Mouse (Mus musculus): ENCODE measurements around the gene Apoa2. TPM values are rescaled to one million over a fixed set of nuclear protein-coding genes. Genes with fewer than 3 reads are reported as not detected.
A peak's percentile ranks its signal among the peaks of the same experiment; 100 is the strongest.

Gene Apoa2
- polyA plus RNA-seq, 1 experiment from 2014 or later: 84.7 TPM

DNA sequence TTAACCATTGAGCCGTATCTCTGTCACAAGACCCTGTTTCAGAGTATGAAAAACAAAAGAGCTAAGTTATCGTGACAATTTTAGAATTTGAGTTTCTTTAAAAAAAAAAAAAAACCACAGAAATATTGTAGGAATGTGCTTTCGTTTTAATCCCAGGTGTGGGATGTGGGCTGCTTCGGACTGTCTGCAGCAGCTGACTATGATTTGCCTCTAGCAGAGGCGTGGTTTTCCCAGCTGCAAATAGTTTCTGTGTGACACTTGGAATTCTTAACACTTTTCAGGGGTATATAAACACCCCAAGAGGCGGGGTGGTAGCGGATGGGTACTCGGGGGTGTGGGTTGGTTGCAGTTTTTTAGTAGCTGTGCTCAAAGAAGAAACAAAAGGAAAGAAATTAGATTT lies 20.5 kb downstream of the Apoa2 start:
- H3K4me3 ChIP-seq (replicated peaks): no peak overlapping the region
- no peak overlapping the region for H3K9ac ChIP-seq
- H3K27ac ChIP-seq: no peak overlapping the region
- H3K9me3 ChIP-seq: no peaks in the 10 kb centered on the region
- peaks cover 25% of the 10 kb centered on the region for H3K4me1 ChIP-seq (replicated peaks)
- no peak for ATAC-seq
- no peak overlapping the region for H3K4me2 ChIP-seq (replicated peaks)
- H3K27me3 ChIP-seq (replicated peaks): no peaks in the 10 kb centered on the region
- H3K36me3 ChIP-seq: peaks cover 17% of the 10 kb centered on the region; the same call in 1 of the 2 replicates
- 85% methylated on average over 8 of the region's 8 CpGs for WGBS

DNA sequence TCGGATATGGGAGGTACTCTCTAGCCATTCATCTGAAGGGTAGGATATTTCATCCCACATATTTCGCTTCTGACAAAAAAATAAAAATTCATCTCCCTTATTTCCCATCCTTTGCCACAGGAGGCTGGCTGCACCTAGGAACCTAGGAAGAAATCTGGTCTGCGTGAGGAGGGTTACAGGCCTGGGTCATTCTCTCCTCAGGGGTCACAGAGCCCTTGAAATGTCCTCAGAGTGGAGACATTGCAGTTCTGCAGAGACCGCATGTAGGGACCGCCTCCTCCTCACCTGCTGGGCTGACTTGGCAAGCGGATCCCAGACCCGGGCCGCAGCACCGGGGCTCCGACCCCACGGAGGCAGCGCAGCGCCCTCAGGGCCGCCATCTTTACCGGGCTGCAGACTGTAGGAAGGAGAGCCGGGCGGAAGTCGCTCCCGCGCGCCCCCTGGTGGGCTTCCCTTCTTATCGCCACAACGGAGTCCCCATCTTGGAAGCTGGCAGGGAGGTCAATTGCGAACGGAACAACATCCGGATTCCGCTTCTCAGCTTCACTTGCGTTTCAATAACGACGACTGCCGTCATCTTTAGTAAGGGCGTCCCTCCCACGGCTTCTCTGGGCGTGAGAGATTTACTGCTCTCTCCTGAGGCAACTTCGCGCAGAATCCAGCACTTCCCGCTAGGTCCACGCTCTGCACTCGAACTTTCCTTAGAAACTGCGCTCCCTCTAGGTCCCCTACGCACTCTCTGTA lies 22.0 kb downstream of the Apoa2 start:
- peak overlapping the region; percentile 71 for H3K4me2 ChIP-seq (replicated peaks)
- 0 out of 2 replicates have a peak, but pooled peaks cover 4% of the 10 kb centered on the region for H3K27me3 ChIP-seq (replicated peaks)
- peaks cover 10% of the 10 kb centered on the region; the same call in 1 of the 2 replicates for H3K36me3 ChIP-seq
- H3K4me1 ChIP-seq (replicated peaks): peaks cover 40% of the 10 kb centered on the region
- peak overlapping the region; percentile 80 for H3K9ac ChIP-seq
- no peaks in the 10 kb centered on the region for H3K9me3 ChIP-seq
- H3K27ac ChIP-seq: peak overlapping the region; percentile 86
- under 1% methylated on average over 41 of the region's 41 CpGs for WGBS
- H3K4me3 ChIP-seq (replicated peaks): peak overlapping the region; percentile 65
- peak; percentile 94 for ATAC-seq

DNA sequence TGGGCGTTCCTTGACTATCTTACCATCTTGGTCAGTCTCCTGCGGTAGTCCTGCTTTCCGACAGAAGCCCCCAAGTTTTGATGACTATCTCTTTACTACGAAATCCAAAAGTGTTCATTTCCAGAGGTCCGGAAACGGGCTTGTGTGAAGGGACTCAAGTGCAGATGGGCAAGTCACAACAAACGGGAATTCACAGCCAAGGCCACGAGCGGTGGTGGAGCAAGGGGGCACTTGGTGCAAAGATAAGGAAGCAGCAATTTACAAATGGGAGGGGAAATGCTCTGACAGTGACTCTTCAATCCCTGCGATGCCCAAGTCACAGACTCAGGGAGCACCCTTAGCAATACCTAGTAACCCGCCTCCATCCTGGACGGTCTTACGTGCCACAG lies 22.6 kb downstream of the Apoa2 start:
- ATAC-seq: peak; percentile 22
- Histone ChIP-seq H3K4me3 (replicated peaks) (peak overlapping the region; percentile 65), H3K27ac (peak overlapping the region; percentile 86), H3K27me3 (replicated peaks) (0 out of 2 replicates have a peak, but pooled peaks cover 4% of the 10 kb centered on the region), H3K4me2 (replicated peaks) (peak overlapping the region; percentile 64), H3K9ac (peak overlapping the region; percentile 24), H3K36me3 (peaks cover 10% of the 10 kb centered on the region; the same call in 1 of the 2 replicates), H3K4me1 (replicated peaks) (peaks cover 45% of the 10 kb centered on the region), H3K9me3 (no peaks in the 10 kb centered on the region)
- WGBS: 9% methylated on average over 13 of the region's 13 CpGs

DNA sequence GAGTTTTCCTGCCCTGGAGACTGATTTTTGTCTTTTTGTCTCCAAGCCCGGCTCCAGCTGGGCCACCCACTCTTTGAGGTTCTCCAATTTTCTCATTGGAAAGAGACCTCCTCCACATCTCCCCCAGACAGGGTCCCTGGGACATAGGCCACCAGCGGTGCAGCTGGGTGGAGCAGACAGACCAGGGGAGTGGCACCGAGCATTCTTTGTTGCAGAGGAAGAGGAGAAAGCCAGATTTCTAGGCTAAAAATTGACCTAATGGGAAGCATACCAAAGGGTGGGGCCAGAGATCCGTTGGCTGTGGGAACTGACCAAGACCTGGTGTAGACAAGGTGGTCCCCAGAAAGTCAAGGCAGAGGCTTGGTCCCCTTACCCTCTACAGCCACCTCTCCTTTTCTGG lies 23.1 kb downstream of the Apoa2 start:
- 21% methylated on average over 4 of the region's 4 CpGs for WGBS
- Histone ChIP-seq H3K4me2 (replicated peaks) (peak overlapping the region; percentile 64), H3K9me3 (no peaks in the 10 kb centered on the region), H3K9ac (peak overlapping the region; percentile 15; the same call in 1 of the 2 replicates), H3K36me3 (0 out of 2 replicates have a peak, but pooled peaks cover 6% of the 10 kb centered on the region), H3K27ac (peak overlapping the region; percentile 86), H3K4me3 (replicated peaks) (peak overlapping the region; percentile 65; the same call in 1 of the 2 replicates), H3K4me1 (replicated peaks) (peaks cover 49% of the 10 kb centered on the region), H3K27me3 (replicated peaks) (0 out of 2 replicates have a peak, but pooled peaks cover 4% of the 10 kb centered on the region)
- no peak for ATAC-seq

DNA sequence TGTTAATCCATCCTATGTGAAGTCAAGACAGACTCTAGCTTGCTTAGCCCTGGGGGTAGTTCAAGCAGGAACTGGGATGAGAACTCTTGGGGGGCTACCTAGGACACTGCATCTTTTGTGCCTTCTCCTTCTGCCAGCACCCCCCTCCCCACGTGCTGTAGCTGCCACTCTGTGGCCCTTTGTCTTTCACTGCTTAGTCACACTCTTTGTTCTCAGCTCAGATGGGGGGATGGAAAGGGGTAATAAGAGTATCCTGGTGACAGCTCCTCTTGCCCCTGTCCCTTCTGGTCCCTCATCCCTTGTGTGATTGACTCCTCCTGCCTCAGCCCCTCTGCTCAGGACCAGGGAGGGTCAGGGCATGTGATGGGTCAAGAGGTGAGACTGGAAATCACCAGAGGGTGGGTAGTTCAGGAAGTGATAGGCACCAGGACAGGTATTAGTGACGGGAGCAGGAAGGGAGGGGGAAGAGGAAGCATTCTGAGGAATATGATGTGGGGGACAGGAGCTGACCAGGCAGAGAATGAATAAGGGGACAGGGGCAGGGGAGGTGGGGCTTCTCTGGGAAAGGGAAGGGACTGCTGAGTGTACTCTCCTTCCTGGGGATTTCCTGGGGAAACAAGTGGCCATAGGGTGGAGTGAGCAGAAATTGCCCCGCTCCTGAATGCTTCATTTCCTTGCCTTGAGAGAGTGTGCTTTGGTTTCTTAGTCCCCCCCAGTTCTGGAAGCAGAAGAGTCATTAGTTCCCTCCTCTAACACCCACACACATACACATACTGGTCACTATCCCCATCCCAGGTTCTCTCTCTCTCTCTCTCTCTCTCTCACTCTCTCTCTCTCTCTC lies 23.8 kb downstream of the Apoa2 start:
- no peak for ATAC-seq
- H3K9ac ChIP-seq: no peak overlapping the region
- no peak overlapping the region for H3K4me3 ChIP-seq (replicated peaks)
- WGBS: 52% methylated on average over 3 of the region's 3 CpGs
- H3K9me3 ChIP-seq: no peaks in the 10 kb centered on the region
- H3K4me1 ChIP-seq (replicated peaks): peaks cover 50% of the 10 kb centered on the region
- H3K27me3 ChIP-seq (replicated peaks): 0 out of 2 replicates have a peak, but pooled peaks cover 4% of the 10 kb centered on the region
- 0 out of 2 replicates have a peak, but pooled peaks cover 2% of the 10 kb centered on the region for H3K36me3 ChIP-seq
- peak overlapping the region; percentile 86 for H3K27ac ChIP-seq
- no peak overlapping the region; the same call in none of the 2 replicates for H3K4me2 ChIP-seq (replicated peaks)

DNA sequence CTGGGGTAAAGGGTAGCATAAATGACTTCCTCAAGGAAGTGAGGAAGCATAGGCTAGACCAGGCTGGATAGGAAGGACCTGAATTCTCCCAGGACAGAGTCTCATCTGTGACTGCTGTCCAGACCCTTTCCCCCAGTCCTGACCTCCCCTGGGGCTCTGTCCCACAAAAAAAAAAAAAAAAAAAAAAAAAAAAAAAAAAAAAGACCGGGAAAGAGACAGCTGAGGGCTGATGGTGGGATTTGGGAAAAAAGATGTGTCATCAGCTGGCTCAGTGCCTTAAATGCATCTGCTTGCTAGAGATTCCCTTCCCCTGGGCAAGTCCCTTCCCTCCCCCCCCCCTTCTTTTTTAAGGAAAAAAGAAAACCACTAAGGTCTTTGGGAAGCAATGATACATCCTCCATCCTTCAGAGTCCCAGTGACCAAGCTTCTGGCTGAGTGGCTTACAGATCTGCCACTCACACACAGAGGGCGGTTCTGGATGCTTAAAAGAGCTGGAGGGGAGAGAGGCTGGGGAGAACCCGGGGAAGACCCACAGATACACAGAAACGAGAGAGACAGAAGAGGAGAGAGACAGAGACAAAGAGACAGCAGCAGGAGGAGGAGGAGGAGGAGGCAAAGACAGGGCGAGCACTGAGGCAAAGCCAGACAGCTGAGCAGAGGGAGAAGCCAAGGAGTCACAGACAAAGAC lies 25.2 kb downstream of the Apoa2 start, which contains the start of gene Adamts4:
TSS of gene Adamts4 (plus strand) at position 509 of the 688 bp plus-strand sequence.
- H3K4me2 ChIP-seq (replicated peaks): peak within 1 kb of the TSS; percentile 64
- ATAC-seq: no peak
- peak within 1 kb of the TSS; percentile 39 for H3K9ac ChIP-seq
- H3K4me1 ChIP-seq (replicated peaks): peaks cover 50% of the 10 kb centered on the region
- H3K27ac ChIP-seq: peak within 1 kb of the TSS; percentile 83
- 0 out of 2 replicates have a peak, but pooled peaks cover 3% of the 10 kb centered on the region for H3K36me3 ChIP-seq
- 0 out of 2 replicates have a peak, but pooled peaks cover 4% of the 10 kb centered on the region for H3K27me3 ChIP-seq (replicated peaks)
- 18% methylated on average over 5 of the region's 5 CpGs for WGBS
- H3K9me3 ChIP-seq: no peaks in the 10 kb centered on the region
- peak within 1 kb of the TSS; percentile 35 for H3K4me3 ChIP-seq (replicated peaks)

DNA sequence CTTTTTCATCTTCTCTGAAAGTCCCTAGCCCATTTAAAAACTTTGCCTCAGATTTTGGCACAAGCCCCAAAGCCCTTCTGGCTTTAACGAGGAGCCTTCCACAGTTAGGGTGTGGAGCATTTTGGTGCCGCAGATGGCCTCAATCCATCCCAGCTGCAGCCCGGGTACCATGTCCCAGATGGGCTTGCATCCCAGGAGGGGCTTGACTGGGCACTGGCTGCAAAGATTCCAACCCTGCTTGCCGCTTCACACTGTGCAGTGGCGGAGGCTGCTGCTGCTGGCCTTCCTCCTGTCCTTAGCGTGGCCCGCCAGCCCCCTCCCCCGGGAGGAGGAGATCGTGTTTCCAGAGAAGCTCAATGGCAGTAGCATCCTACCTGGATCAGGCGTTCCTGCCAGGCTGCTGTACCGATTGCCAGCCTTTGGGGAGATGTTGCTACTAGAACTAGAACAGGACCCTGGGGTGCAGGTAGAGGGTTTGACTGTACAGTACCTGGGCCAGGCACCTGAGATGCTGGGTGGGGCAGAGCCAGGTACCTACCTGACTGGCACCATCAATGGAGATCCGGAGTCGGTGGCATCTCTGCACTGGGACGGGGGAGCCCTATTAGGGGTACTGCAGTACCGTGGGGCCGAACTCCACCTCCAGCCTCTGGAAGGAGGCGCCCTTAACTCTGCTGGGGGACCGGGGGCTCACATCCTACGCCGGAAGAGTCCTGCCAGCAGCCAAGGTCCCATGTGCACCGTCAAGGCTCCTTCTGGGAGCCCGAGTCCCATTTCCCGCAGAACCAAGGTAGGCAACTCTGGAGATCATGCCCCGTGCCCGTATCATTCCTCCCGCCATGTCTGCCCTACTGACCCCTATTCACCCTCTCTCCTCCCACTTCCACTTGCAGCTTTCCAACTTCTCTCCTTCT lies 26.1 kb downstream of the Apoa2 start, which contains the start of gene Ndufs2:
TSS of gene Ndufs2 (minus strand) at position 709 of the 914 bp plus-strand sequence.
- 32% methylated on average over 26 of the region's 26 CpGs for WGBS
- H3K4me1 ChIP-seq (replicated peaks): peaks cover 46% of the 10 kb centered on the region
- no peak for ATAC-seq
- 0 out of 2 replicates have a peak, but pooled peaks cover 4% of the 10 kb centered on the region for H3K27me3 ChIP-seq (replicated peaks)
- H3K4me3 ChIP-seq (replicated peaks): peak within 1 kb of the TSS; percentile 35
- H3K4me2 ChIP-seq (replicated peaks): peak within 1 kb of the TSS; percentile 64
- peak within 1 kb of the TSS; percentile 83 for H3K27ac ChIP-seq
- H3K9me3 ChIP-seq: no peaks in the 10 kb centered on the region
- H3K36me3 ChIP-seq: 0 out of 2 replicates have a peak, but pooled peaks cover 3% of the 10 kb centered on the region
- H3K9ac ChIP-seq: peak within 1 kb of the TSS; percentile 39

DNA sequence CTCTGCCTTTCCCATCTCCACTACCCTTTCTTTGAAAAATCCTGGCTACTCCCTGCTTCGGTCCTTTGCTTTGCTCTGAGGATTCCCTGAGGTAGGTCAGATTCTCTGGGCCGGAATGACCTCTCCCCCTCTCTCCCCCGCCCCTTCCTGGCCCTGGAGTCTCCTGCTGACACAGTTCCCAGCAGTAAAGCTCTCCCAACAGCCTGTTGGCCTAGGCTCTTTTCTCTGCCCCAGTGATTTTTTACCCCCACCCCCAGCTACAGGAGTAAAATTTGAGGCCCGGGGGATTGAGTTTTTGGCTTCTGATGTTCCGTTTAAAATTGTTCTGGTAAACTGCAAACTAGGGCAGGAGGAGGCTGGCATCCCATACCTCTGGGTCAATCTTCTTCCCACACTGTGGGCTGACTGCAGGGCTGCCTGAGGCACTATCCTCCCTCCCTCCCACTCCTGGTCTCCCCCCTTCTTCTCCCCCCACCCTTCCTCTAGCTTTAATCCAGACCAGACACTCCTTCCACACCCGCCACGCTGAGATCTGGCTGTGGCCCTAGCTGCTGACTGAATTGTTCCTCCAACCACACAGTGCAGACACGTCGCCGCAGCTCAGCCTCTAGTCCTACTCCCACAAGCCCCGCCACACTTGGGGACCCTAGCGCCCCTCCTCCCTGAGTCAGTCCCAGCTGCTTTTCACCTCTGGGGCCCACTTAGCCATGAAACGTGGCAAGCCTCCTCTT lies 26.9 kb downstream of the Apoa2 start:
- H3K4me1 ChIP-seq (replicated peaks): peaks cover 41% of the 10 kb centered on the region
- H3K9ac ChIP-seq: peak overlapping the region; percentile 39
- peak; percentile 11; the same call in 1 of the 2 replicates for ATAC-seq
- H3K9me3 ChIP-seq: no peaks in the 10 kb centered on the region
- H3K27ac ChIP-seq: peak overlapping the region; percentile 83
- H3K4me3 ChIP-seq (replicated peaks): peak overlapping the region; percentile 35
- peak overlapping the region; percentile 64 for H3K4me2 ChIP-seq (replicated peaks)
- H3K27me3 ChIP-seq (replicated peaks): 0 out of 2 replicates have a peak, but pooled peaks cover 4% of the 10 kb centered on the region
- 0 out of 2 replicates have a peak, but pooled peaks cover 3% of the 10 kb centered on the region for H3K36me3 ChIP-seq
- 16% methylated on average over 13 of the region's 13 CpGs for WGBS

DNA sequence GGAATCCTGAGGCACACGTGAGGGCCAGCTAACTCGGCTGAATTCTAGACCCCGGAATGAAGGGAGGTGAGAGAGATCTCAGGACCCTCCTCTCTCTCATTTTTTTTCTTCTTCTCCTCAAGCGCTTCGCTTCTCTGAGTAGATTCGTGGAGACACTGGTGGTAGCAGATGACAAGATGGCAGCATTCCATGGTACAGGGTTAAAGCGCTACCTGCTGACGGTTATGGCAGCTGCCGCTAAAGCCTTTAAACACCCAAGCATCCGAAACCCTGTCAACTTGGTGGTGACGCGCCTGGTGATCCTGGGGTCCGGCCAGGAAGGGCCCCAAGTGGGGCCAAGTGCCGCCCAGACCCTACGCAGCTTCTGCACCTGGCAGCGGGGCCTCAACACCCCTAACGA lies 27.6 kb downstream of the Apoa2 start:
- WGBS: 58% methylated on average over 17 of the region's 17 CpGs
- ATAC-seq: no peak
- Histone ChIP-seq H3K36me3 (0 out of 2 replicates have a peak, but pooled peaks cover 3% of the 10 kb centered on the region), H3K4me2 (replicated peaks) (peak overlapping the region; percentile 64), H3K27ac (peak overlapping the region; percentile 83), H3K27me3 (replicated peaks) (0 out of 2 replicates have a peak, but pooled peaks cover 4% of the 10 kb centered on the region), H3K4me3 (replicated peaks) (peak overlapping the region; percentile 35; the same call in 1 of the 2 replicates), H3K4me1 (replicated peaks) (peaks cover 40% of the 10 kb centered on the region), H3K9me3 (no peaks in the 10 kb centered on the region), H3K9ac (peak overlapping the region; percentile 39)

DNA sequence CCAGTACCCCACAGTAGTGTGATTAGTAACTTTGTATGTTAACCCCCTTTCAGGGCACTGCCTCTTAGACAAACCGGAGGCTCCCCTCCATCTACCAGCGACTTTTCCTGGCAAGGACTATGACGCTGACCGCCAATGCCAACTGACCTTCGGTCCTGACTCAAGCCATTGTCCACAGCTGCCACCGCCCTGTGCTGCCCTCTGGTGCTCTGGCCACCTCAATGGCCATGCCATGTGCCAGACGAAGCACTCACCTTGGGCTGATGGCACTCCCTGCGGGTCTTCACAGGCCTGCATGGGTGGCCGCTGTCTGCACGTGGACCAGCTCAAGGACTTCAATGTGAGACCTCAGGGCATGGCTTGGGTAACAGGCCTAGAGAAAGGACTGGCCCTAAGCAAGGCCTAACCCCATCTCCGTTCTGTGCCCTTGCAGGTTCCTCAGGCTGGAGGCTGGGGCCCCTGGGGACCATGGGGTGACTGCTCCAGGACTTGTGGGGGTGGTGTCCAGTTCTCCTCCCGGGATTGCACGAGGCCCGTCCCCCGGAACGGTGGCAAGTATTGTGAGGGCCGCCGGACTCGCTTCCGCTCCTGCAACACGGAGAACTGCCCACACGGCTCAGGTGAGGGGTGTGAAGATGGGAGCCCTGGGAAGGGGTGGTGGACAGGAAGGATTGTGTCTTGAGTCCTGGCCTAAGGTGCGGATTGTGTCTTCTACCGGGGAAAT lies 31.4 kb downstream of the Apoa2 start:
- peaks cover 8% of the 10 kb centered on the region; the same call in 1 of the 2 replicates for H3K36me3 ChIP-seq
- 89% methylated on average over 24 of the region's 24 CpGs for WGBS

More for the DNA sequence above, 31.4 kb downstream of the Apoa2 start:
- Histone ChIP-seq H3K4me3 (replicated peaks) (no peak overlapping the region), H3K4me2 (replicated peaks) (no peak overlapping the region), H3K27ac (no peak overlapping the region), H3K27me3 (replicated peaks) (no peaks in the 10 kb centered on the region), H3K9me3 (no peaks in the 10 kb centered on the region), H3K4me1 (replicated peaks) (peaks cover 15% of the 10 kb centered on the region), H3K9ac (no peak overlapping the region)
- no peak for ATAC-seq
